In genomic region chr9:124126373-124126772, GRCm38 (mm10) we compare ENCODE assay signal across 8 mouse cellular contexts. TPM values are rescaled to one million over a fixed set of nuclear protein-coding genes. Genes with fewer than 3 reads are reported as not detected.
DNase-seq lines count a peak whose midpoint lies in the region; ATAC-seq and TF ChIP-seq lines count a peak whose summit lies in the region.

No protein-coding gene starts in this region.

- no peak overlapping the region for H3K4me2 ChIP-seq in liver, postnatal 0 days (ENCODE audit: low read depth, low read length)

- DNase-seq in left cerebral cortex, adult 2 months (ENCODE audit: extremely low spot score in 1 of 2, low spot score in 2 of 2), result no peak
- DNase-seq in left cerebral cortex, postnatal 25 days (ENCODE audit: low spot score in 2 of 2), result no peak
- DNase-seq in heart, embryonic 10.5 days (ENCODE audit: low spot score), result no peak
- no peak for DNase-seq in liver, postnatal 0 days
- peak; percentile 54 for DNase-seq in thymus, postnatal 0 days (ENCODE audit: low spot score)
- DNase-seq in left cerebral cortex, postnatal 36 days (ENCODE audit: low spot score in 2 of 2), result no peak
- no peak for DNase-seq in testis, postnatal 10 days (ENCODE audit: low spot score)
- DNase-seq in kidney, adult 11 months, result no peak

- H3K4me3 ChIP-seq in left cerebral cortex, adult 2 months, result no peak overlapping the region
- no peak overlapping the region for H3K4me3 ChIP-seq in heart, embryonic 10.5 days
- no peak overlapping the region for H3K4me3 ChIP-seq in liver, postnatal 0 days (ENCODE audit: low read depth, low read length)

- no peak overlapping the region for H3K9ac ChIP-seq in liver, postnatal 0 days (replicated peaks)

- WGBS in heart, embryonic 10.5 days, result 22% methylated on average over 5 of the region's 5 CpGs
- 30% methylated on average over 5 of the region's 5 CpGs for WGBS in liver, postnatal 0 days (ENCODE audit: insufficient replicate concordance)

- ATAC-seq in liver, postnatal 0 days, result no peak

- intact Hi-C loops in left cerebral cortex, adult 2 months (cut with DNase I), result loop anchor here (5.0 kb wide), 1 partner anchor 89 kb away; no protein-coding TSS in a partner anchor
- intact Hi-C loops in left cerebral cortex, postnatal 25 days (cut with DNase I), result no loop called here
- intact Hi-C loops in left cerebral cortex, postnatal 36 days (cut with DNase I), result loop anchor here (5.0 kb wide), 1 partner anchor 489 kb away; no protein-coding TSS in a partner anchor

- H3K36me3 ChIP-seq in heart, embryonic 10.5 days, result no peaks in the 10 kb centered on the region
- no peaks in the 10 kb centered on the region for H3K36me3 ChIP-seq in liver, postnatal 0 days (replicated peaks; ENCODE audit: insufficient read depth, low read length)

- peak overlapping the region; percentile 47; the same call in 1 of the 2 replicates for H3K27ac ChIP-seq in left cerebral cortex, adult 2 months
- H3K27ac ChIP-seq in heart, embryonic 10.5 days, result peak overlapping the region; percentile 54; the same call in 1 of the 2 replicates
- peak overlapping the region; percentile 72 for H3K27ac ChIP-seq in liver, postnatal 0 days (ENCODE audit: low read depth)

- no peaks in the 10 kb centered on the region for H3K9me3 ChIP-seq in heart, embryonic 10.5 days
- H3K9me3 ChIP-seq in liver, postnatal 0 days (ENCODE audit: low read length), result no peaks in the 10 kb centered on the region

- no peaks in the 10 kb centered on the region; the same call in 1 of the 2 replicates for H3K4me1 ChIP-seq in heart, embryonic 10.5 days
- no peaks in the 10 kb centered on the region for H3K4me1 ChIP-seq in liver, postnatal 0 days (ENCODE audit: insufficient read depth)

- no peak for TF ChIP-seq CTCF in left cerebral cortex, adult 2 months (IDR thresholded peaks at IDR 0.05)
- no peak for TF ChIP-seq CTCF in liver, postnatal 0 days (IDR thresholded peaks at IDR 0.05; ENCODE audit: low read depth)

- H3K27me3 ChIP-seq in heart, embryonic 10.5 days (ENCODE audit: insufficient read depth, poor library complexity, severe bottlenecking), result no peaks in the 10 kb centered on the region
- no peaks in the 10 kb centered on the region for H3K27me3 ChIP-seq in liver, postnatal 0 days (ENCODE audit: insufficient read depth, low read length)

- TF ChIP-seq EP300 in liver, postnatal 0 days (IDR thresholded peaks at IDR 0.05; ENCODE audit: low read depth), result no peak

RNA-seq across cellular contexts. Expression of gene Ccr5, which starts 5.0 kb away (rescaled TPM):
- 1 to 10 TPM; 3.3 to 5.0 TPM for total RNA-seq in left cerebral cortex, adult 2 months (2021)
- 1 to 10 TPM; 7.5 to 9.1 TPM for total RNA-seq in left cerebral cortex, postnatal 25 days (2021)
- polyA plus RNA-seq in heart, embryonic 10.5 days (2016; fragmentation: Nextera tagmentation; extraction: Ambion mirVana), result 0.04 TPM in 1 of 2 replicates, not detected in the other
- polyA plus RNA-seq in liver, postnatal 0 days (2015; fragmentation: Nextera tagmentation; extraction: Ambion mirVana), result 4.7 and 5.0 TPM in 2 replicates
- polyA plus RNA-seq in thymus, postnatal 0 days (2015; fragmentation: Nextera tagmentation; extraction: Ambion mirVana), result 2.2 and 3.0 TPM in 2 replicates
- 1 to 10 TPM; 6.0 to 8.4 TPM for total RNA-seq in left cerebral cortex, postnatal 36 days (2021)

RNA-seq across cellular contexts. Expression of gene Ccr2, which starts 24.6 kb away (rescaled TPM):
- total RNA-seq in left cerebral cortex, adult 2 months (2021), result under 1 TPM in 1 of 2 experiments, not detected in 1; 0.23 TPM
- under 1 TPM; 0.14 to 0.21 TPM for total RNA-seq in left cerebral cortex, postnatal 25 days (2021)
- polyA plus RNA-seq in heart, embryonic 10.5 days (2016; fragmentation: Nextera tagmentation; extraction: Ambion mirVana), result 0.09 and 0.12 TPM in 2 replicates
- 4.9 and 5.0 TPM in 2 replicates for polyA plus RNA-seq in liver, postnatal 0 days (2015; fragmentation: Nextera tagmentation; extraction: Ambion mirVana)
- polyA plus RNA-seq in thymus, postnatal 0 days (2015; fragmentation: Nextera tagmentation; extraction: Ambion mirVana), result 9.4 and 9.8 TPM in 2 replicates
- total RNA-seq in left cerebral cortex, postnatal 36 days (2021), result under 1 TPM; 0.29 to 0.39 TPM
